8 mouse cellular contexts compared by ENCODE assay signal in the genomic region with DNA sequence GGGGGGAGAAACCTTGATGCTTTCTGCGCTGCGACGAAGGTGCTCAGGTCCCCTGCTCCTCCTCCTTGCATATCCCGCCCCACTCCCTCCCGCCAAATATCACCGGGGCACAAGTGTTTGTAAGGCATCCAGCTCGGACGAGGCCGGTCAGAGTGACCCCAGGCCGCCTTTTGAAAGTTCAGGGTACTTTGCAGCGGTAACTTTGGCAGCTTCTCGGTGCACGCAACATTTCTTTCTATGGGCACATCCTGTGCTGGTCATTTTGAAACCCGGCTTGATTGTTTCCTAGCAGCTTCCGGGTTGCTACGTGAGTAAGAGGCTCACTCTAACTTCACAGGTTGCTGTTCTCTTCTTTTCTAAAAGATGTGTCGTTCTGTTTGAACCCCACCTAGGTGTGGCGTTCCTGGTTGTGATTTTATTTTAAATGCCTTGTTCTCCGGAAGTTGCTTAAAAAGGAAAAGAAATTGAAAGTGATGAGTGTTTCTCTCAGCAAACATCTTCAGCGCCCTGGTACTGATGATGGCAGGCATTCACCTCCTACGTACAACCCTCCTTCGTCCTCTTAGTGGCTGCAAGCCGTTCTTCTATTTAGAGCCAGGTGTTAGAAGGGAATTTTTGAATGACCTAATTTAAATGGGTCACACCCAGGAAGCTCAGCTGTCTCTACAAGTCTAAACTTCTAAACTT. TPM values are rescaled to one million over a fixed set of nuclear protein-coding genes. Genes with fewer than 3 reads are reported as not detected.
DNase-seq lines count a peak whose midpoint lies in the region; ATAC-seq and TF ChIP-seq lines count a peak whose summit lies in the region.

No protein-coding gene starts in this region.

- no peak for ATAC-seq in forebrain, embryonic 16.5 days
- ATAC-seq in intestine, postnatal 0 days, result no peak

- H3K9ac ChIP-seq in forebrain, embryonic 16.5 days (replicated peaks; ENCODE audit: low read depth, low read length), result peak overlapping the region; percentile 71; the same call in 1 of the 2 replicates
- peak overlapping the region; percentile 54 for H3K9ac ChIP-seq in intestine, postnatal 0 days (ENCODE audit: low read depth, low read length)

- no peaks in the 10 kb centered on the region for H3K36me3 ChIP-seq in forebrain, embryonic 16.5 days (ENCODE audit: control insufficient read depth, insufficient read depth)
- no peaks in the 10 kb centered on the region for H3K36me3 ChIP-seq in intestine, postnatal 0 days (ENCODE audit: control insufficient read depth, insufficient read depth)

- peaks cover 13% of the 10 kb centered on the region for H3K4me1 ChIP-seq in forebrain, embryonic 16.5 days (replicated peaks; ENCODE audit: control insufficient read depth, insufficient read depth, low read length)
- no peaks in the 10 kb centered on the region for H3K4me1 ChIP-seq in intestine, postnatal 0 days (replicated peaks; ENCODE audit: control insufficient read depth, insufficient read depth, low read length)

- H3K4me3 ChIP-seq in gastrocnemius, adult 2 months, result peak overlapping the region; percentile 90
- H3K4me3 ChIP-seq in forebrain, embryonic 16.5 days (replicated peaks; ENCODE audit: low read length), result peak overlapping the region; percentile 74
- peak overlapping the region; percentile 70 for H3K4me3 ChIP-seq in intestine, postnatal 0 days (ENCODE audit: low read depth, low read length)

- no peaks in the 10 kb centered on the region for H3K9me3 ChIP-seq in forebrain, embryonic 16.5 days (ENCODE audit: control insufficient read depth, low read length)
- no peaks in the 10 kb centered on the region for H3K9me3 ChIP-seq in intestine, postnatal 0 days (ENCODE audit: control insufficient read depth)

- WGBS in forebrain, embryonic 16.5 days, result 3% methylated on average over 19 of the region's 23 CpGs
- under 1% methylated on average over 23 of the region's 23 CpGs for WGBS in intestine, postnatal 0 days

- peak; percentile 53 for DNase-seq in gastrocnemius, adult 2 months
- no peak for DNase-seq in gastrocnemius, postnatal 14 days
- peak; percentile 29 for DNase-seq in Muller cell, postnatal 12 days (ENCODE audit: inconsistent ontology term)
- DNase-seq in lung, postnatal 14 days, result peak; percentile 10
- peak; percentile 22 to 33 for DNase-seq in spleen, postnatal 10 days (ENCODE audit: low spot score in 2 of 2)
- no peak for DNase-seq in layer of hippocampus, adult 9-10 months (ENCODE audit: low spot score)

- TF ChIP-seq CTCF in gastrocnemius, adult 2 months (IDR thresholded peaks at IDR 0.05), result no peak
- TF ChIP-seq CTCF in intestine, postnatal 0 days (IDR thresholded peaks at IDR 0.05; ENCODE audit: low read depth), result no peak

- H3K4me2 ChIP-seq in forebrain, embryonic 16.5 days (ENCODE audit: low read length), result peak overlapping the region; percentile 100
- peak overlapping the region; percentile 100 for H3K4me2 ChIP-seq in intestine, postnatal 0 days (replicated peaks; ENCODE audit: low read depth)

- peak overlapping the region; percentile 96 for H3K27ac ChIP-seq in gastrocnemius, adult 2 months
- no peak overlapping the region for H3K27ac ChIP-seq in forebrain, embryonic 16.5 days (ENCODE audit: low read length)
- no peak overlapping the region for H3K27ac ChIP-seq in intestine, postnatal 0 days (ENCODE audit: low read depth, low read length)

- intact Hi-C loops in gastrocnemius, adult 2 months (cut with DNase I), result loop anchor here (1.0 kb wide), 1 partner anchor 36 kb away; no protein-coding TSS in a partner anchor
- intact Hi-C loops in gastrocnemius, postnatal 14 days (cut with DNase I; ENCODE audit: low total_unique reads), result loop anchor here (2.0 kb wide), 1 partner anchor 42 kb away; no protein-coding TSS in a partner anchor

- peaks cover 4% of the 10 kb centered on the region for H3K27me3 ChIP-seq in forebrain, embryonic 16.5 days (replicated peaks; ENCODE audit: control insufficient read depth, insufficient read depth, low read length)
- peaks cover 2% of the 10 kb centered on the region; the same call in 1 of the 2 replicates for H3K27me3 ChIP-seq in intestine, postnatal 0 days (replicated peaks; ENCODE audit: control insufficient read depth, insufficient read depth, low read length)

RNA-seq across cellular contexts. Expression of gene Tbc1d1, which starts 4.7 kb away (rescaled TPM):
- 10 to 100 TPM; 46.4 to 46.9 TPM for total RNA-seq in gastrocnemius, adult 2 months (2021)
- 10 to 100 TPM; 29.9 to 39.6 TPM for total RNA-seq in gastrocnemius, postnatal 14 days (2021)
- 11.5 and 11.6 TPM in 2 replicates for polyA plus RNA-seq in forebrain, embryonic 16.5 days (2015; fragmentation: Nextera tagmentation; extraction: Ambion mirVana)
- polyA plus RNA-seq in intestine, postnatal 0 days (2015; fragmentation: Nextera tagmentation; extraction: Ambion mirVana), result 59.4 and 64.3 TPM in 2 replicates

Comparison
In these comparisons a context has a peak if more than half of its experiments do, and no peak if none do; other contexts are left out.
1. DNase-seq: peak in gastrocnemius, adult 2 months (single experiment), Muller cell, postnatal 12 days (single experiment), lung, postnatal 14 days (single experiment) and spleen, postnatal 10 days (2 of 2); none in gastrocnemius, postnatal 14 days (single experiment) and layer of hippocampus, adult 9-10 months (single experiment).
2. Peak in every context shown above with its lines, with median percentiles within 50 percentile points of each other: H3K4me3 ChIP-seq.